Mouse (Mus musculus): ENCODE measurements around the gene Plcxd3. TPM values are rescaled to one million over a fixed set of nuclear protein-coding genes. Genes with fewer than 3 reads are reported as not detected.

The Plcxd3 gene
- total and polyA plus RNA-seq, 3 experiments = 0.18 to 0.34 (median 0.18) TPM

DNA sequence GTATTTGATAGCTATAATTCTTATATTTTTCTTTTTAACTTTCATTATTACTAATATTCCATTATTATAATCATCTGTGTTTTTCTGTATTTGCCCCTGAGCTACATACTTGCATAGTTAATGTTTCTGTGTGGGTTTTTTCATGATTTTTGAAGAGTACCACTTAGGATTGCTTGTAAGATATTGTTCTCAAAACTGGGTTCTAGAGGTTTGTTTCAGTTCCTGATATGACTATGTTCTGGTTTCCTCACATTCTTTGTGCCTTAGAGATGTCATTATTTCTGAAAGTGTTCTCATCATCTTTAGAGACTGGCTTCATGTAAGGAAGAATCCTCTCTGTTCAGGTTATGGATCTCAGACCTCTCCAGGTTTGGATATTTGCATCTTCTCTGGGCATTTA lies 12.5 kb downstream of the Plcxd3 start:
- no peaks in the 10 kb centered on the region for H3K4me1 ChIP-seq (ENCODE audit: control insufficient read depth, insufficient read depth, low read length)
- no peak overlapping the region for H3K4me3 ChIP-seq
- no peaks in the 10 kb centered on the region for H3K27me3 ChIP-seq (ENCODE audit: control insufficient read depth, insufficient read depth, low read length)
- H3K36me3 ChIP-seq (ENCODE audit: control insufficient read depth, insufficient read depth, low read length) = no peaks in the 10 kb centered on the region
- no peaks in the 10 kb centered on the region for H3K79me2 ChIP-seq (replicated peaks; ENCODE audit: control insufficient read depth, insufficient read depth, low read length)
- intact Hi-C loops (cut with DNase I) = no loop called here
- H3K9ac ChIP-seq (ENCODE audit: low read depth, low read length) = no peak overlapping the region
- H3K27ac ChIP-seq = no peak overlapping the region
- TF ChIP-seq EP300 (IDR thresholded peaks at IDR 0.05; ENCODE audit: insufficient read depth, low read depth, low read length) = no peak
- TF ChIP-seq POLR2A (IDR thresholded peaks at IDR 0.05; ENCODE audit: insufficient read depth, low read depth, low read length) = no peak
- no peak for TF ChIP-seq CTCF (IDR thresholded peaks at IDR 0.05)
- DNase-seq = no peak

DNA sequence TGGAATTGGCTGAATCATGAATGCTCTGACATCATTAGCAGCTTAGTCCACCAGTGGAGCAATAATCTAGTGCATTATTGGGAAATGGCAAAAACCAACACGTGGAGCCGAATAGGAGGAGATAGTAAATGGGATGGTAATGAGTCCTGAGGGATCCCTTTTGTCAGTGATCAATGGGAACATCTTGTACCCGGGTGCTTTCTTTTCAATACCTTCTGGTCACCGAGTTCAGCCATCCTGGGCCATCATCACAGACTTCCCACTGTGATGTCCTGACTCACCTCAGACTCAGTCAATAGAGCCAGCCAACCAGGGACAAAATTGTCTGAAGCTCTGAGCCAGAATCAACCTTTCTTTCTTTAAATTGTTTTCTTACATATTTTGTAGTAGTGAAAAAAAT lies 24.8 kb downstream of the Plcxd3 start:
- H3K36me3 ChIP-seq (ENCODE audit: control insufficient read depth, insufficient read depth, low read length) = no peaks in the 10 kb centered on the region
- TF ChIP-seq CTCF (IDR thresholded peaks at IDR 0.05) = no peak
- no peak for TF ChIP-seq EP300 (IDR thresholded peaks at IDR 0.05; ENCODE audit: insufficient read depth, low read depth, low read length)
- TF ChIP-seq POLR2A (IDR thresholded peaks at IDR 0.05; ENCODE audit: insufficient read depth, low read depth, low read length) = no peak
- no peaks in the 10 kb centered on the region for H3K4me1 ChIP-seq (ENCODE audit: control insufficient read depth, insufficient read depth, low read length)
- 66% methylated on average over 4 of the region's 4 CpGs for WGBS
- no peak overlapping the region for H3K27ac ChIP-seq
- H3K4me3 ChIP-seq = no peak overlapping the region
- no peaks in the 10 kb centered on the region for H3K27me3 ChIP-seq (ENCODE audit: control insufficient read depth, insufficient read depth, low read length)
- DNase-seq = no peak
- no peaks in the 10 kb centered on the region for H3K79me2 ChIP-seq (replicated peaks; ENCODE audit: control insufficient read depth, insufficient read depth, low read length)
- intact Hi-C loops (cut with DNase I) = no loop called here
- no peak overlapping the region for H3K9ac ChIP-seq (ENCODE audit: low read depth, low read length)

DNA sequence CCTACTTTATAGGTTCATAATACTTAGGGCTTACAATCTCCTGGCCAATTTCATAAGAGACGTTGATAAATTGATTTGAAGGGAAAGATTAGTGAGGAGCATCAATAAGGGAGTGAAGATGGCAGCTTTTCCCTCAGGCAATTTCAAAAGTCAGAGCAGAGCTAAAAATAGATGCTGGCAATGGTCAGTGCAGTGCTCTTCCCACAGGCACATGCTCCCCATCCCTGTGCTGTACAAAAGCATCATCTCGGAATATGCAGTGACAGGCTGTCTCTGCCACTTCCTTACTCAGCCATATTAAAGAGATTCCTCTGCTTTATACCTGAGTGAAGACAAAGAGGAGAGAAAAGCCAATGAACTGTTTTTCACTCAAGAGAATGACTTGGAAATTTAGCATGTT lies 36.0 kb downstream of the Plcxd3 start:
- no peak overlapping the region for H3K9ac ChIP-seq (ENCODE audit: low read depth, low read length)
- 30% methylated on average over 2 of the region's 2 CpGs for WGBS
- no peaks in the 10 kb centered on the region for H3K36me3 ChIP-seq (ENCODE audit: control insufficient read depth, insufficient read depth, low read length)
- no peak overlapping the region for H3K4me3 ChIP-seq
- H3K27me3 ChIP-seq (ENCODE audit: control insufficient read depth, insufficient read depth, low read length) = no peaks in the 10 kb centered on the region
- TF ChIP-seq EP300 (IDR thresholded peaks at IDR 0.05; ENCODE audit: insufficient read depth, low read depth, low read length) (no peak), CTCF (IDR thresholded peaks at IDR 0.05) (no peak), POLR2A (IDR thresholded peaks at IDR 0.05; ENCODE audit: insufficient read depth, low read depth, low read length) (no peak)
- H3K79me2 ChIP-seq (replicated peaks; ENCODE audit: control insufficient read depth, insufficient read depth, low read length) = no peaks in the 10 kb centered on the region
- intact Hi-C loops (cut with DNase I) = no loop called here
- DNase-seq = no peak
- no peaks in the 10 kb centered on the region for H3K4me1 ChIP-seq (ENCODE audit: control insufficient read depth, insufficient read depth, low read length)
- H3K27ac ChIP-seq = no peak overlapping the region

DNA sequence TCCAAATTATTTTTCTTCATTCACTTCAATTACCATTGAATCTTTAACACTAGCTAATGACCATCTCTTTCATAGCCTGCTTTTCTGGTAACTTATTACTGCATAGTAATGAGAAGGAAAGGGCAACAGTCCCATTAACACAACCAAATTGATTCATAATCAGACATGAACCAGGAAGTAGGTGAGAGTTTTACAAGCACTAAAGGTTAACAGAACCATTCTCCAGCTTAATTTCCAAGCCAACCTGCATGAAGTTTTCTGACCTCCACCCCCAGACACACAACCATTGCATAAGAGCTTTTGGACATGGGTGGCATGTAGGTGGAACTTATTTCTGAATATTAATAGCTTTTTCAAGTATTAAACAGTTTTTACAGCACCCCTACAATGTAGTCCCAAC lies 64.8 kb downstream of the Plcxd3 start:
- no peak for DNase-seq
- intact Hi-C loops (cut with DNase I) = no loop called here
- TF ChIP-seq CTCF (IDR thresholded peaks at IDR 0.05) (no peak), POLR2A (IDR thresholded peaks at IDR 0.05; ENCODE audit: insufficient read depth, low read depth, low read length) (no peak), EP300 (IDR thresholded peaks at IDR 0.05; ENCODE audit: insufficient read depth, low read depth, low read length) (no peak)

DNA sequence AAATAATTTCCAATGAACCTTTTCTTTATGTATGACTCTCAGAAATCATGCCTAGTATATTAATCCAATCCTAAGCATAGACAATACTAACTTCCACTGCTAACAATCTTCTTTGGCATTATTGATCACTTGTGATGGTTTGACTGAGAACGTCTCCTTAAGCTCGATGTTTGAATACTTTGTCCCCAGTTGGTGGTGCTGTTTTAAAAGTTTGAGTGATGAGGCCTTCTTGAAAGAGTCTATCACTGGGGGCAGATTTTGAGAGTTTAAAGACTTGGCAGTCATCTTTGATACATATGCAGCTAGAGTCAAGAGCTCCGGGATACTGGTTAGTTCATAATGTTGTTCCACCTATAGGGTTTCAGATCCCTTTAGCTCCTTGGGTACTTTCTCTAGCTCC lies 120.9 kb downstream of the Plcxd3 start:
- no peaks in the 10 kb centered on the region for H3K79me2 ChIP-seq (replicated peaks; ENCODE audit: control insufficient read depth, insufficient read depth, low read length)
- WGBS = 80% methylated on average over 3 of the region's 3 CpGs
- no peaks in the 10 kb centered on the region for H3K36me3 ChIP-seq (ENCODE audit: control insufficient read depth, insufficient read depth, low read length)
- H3K9ac ChIP-seq (ENCODE audit: low read depth, low read length) = no peak overlapping the region
- no peak overlapping the region for H3K4me3 ChIP-seq
- no peak for DNase-seq
- intact Hi-C loops (cut with DNase I) = no loop called here
- no peak for TF ChIP-seq CTCF (IDR thresholded peaks at IDR 0.05)
- TF ChIP-seq EP300 (IDR thresholded peaks at IDR 0.05; ENCODE audit: insufficient read depth, low read depth, low read length) = no peak
- no peak for TF ChIP-seq POLR2A (IDR thresholded peaks at IDR 0.05; ENCODE audit: insufficient read depth, low read depth, low read length)
- no peaks in the 10 kb centered on the region for H3K4me1 ChIP-seq (ENCODE audit: control insufficient read depth, insufficient read depth, low read length)
- H3K27ac ChIP-seq = no peak overlapping the region
- no peaks in the 10 kb centered on the region for H3K27me3 ChIP-seq (ENCODE audit: control insufficient read depth, insufficient read depth, low read length)

More for the DNA sequence above, 64.8 kb downstream of the Plcxd3 start:
- Histone ChIP-seq H3K27ac (no peak overlapping the region), H3K36me3 (ENCODE audit: control insufficient read depth, insufficient read depth, low read length) (no peaks in the 10 kb centered on the region), H3K4me1 (ENCODE audit: control insufficient read depth, insufficient read depth, low read length) (no peaks in the 10 kb centered on the region), H3K79me2 (replicated peaks; ENCODE audit: control insufficient read depth, insufficient read depth, low read length) (no peaks in the 10 kb centered on the region), H3K27me3 (ENCODE audit: control insufficient read depth, insufficient read depth, low read length) (no peaks in the 10 kb centered on the region), H3K9ac (ENCODE audit: low read depth, low read length) (no peak overlapping the region), H3K4me3 (no peak overlapping the region)

DNA sequence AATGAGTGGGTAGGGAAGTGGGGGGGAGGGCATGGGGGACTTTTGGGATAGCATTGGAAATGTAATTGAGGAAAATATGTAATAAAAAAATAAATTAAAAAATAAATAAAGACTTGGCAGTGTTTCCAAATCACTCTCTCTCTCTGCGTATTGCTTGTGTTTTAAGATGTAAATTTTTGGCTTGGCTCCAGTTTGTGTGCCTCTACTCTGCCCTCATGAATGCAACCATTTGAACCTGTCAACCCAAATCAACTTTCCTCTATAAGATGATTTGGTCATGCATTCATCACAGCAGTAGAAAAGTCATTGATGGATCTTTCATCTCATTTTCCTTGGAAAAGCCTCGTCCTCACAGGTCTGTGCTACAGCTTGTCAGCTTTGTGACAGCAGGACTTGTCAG lies 121.7 kb downstream of the Plcxd3 start:
- H3K27ac ChIP-seq = no peak overlapping the region
- no peaks in the 10 kb centered on the region for H3K79me2 ChIP-seq (replicated peaks; ENCODE audit: control insufficient read depth, insufficient read depth, low read length)
- no peak overlapping the region for H3K4me3 ChIP-seq
- no peaks in the 10 kb centered on the region for H3K27me3 ChIP-seq (ENCODE audit: control insufficient read depth, insufficient read depth, low read length)
- no peak overlapping the region for H3K9ac ChIP-seq (ENCODE audit: low read depth, low read length)
- H3K36me3 ChIP-seq (ENCODE audit: control insufficient read depth, insufficient read depth, low read length) = no peaks in the 10 kb centered on the region
- intact Hi-C loops (cut with DNase I) = no loop called here
- no peaks in the 10 kb centered on the region for H3K4me1 ChIP-seq (ENCODE audit: control insufficient read depth, insufficient read depth, low read length)
- DNase-seq = no peak
- TF ChIP-seq EP300 (IDR thresholded peaks at IDR 0.05; ENCODE audit: insufficient read depth, low read depth, low read length) (no peak), POLR2A (IDR thresholded peaks at IDR 0.05; ENCODE audit: insufficient read depth, low read depth, low read length) (no peak), CTCF (IDR thresholded peaks at IDR 0.05) (no peak)
- WGBS = 92% methylated on average over 2 of the region's 2 CpGs

Measured in heart, adult 2 months (tissue).